Mouse (Mus musculus): ENCODE measurements at regions not wholly inside any gene's neighbourhood (a gene's known extent, or its start where the extent isn't known, plus 50 kb on each side); places are given as distances from the start of the nearest gene placed in this dataset.

DNA sequence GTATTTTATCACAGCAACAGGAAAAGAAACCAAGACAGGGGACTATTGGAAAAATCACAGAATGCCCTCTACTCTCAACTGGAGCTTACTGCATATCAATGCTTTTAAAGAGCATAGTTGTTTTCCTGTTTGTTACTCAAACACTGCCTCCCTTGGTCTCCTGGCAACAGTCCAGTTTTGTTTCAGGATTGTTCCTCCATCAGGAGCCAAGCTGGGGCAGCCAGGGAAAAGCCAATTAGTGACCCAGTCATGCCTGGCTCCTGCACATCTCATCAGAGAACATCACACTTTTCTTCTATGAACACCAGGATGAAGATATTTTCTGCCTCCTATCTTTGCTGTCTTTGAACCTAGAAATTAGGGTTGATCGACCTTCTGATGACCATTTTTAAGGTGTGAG is 113.6 kb upstream of the Wscd1 start:
- H3K9me3 ChIP-seq (ENCODE audit: control insufficient read depth, low read length): no peaks in the 10 kb centered on the region
- H3K27ac ChIP-seq (replicated peaks; ENCODE audit: low read depth, low read length): no peak overlapping the region
- ATAC-seq (ENCODE audit: low read depth) (no peak), DNase-seq (ENCODE audit: low spot score) (no peak)
- no peak overlapping the region for H3K4me3 ChIP-seq (ENCODE audit: low read depth, low read length)
- no peak overlapping the region for H3K9ac ChIP-seq (ENCODE audit: low read depth, low read length)
- WGBS: 70% methylated on average over 1 of the region's 1 CpGs
- H3K4me1 ChIP-seq (ENCODE audit: control insufficient read depth, insufficient read depth, low read length): no peaks in the 10 kb centered on the region
- H3K4me2 ChIP-seq (ENCODE audit: low read depth, low read length): no peak overlapping the region
- H3K27me3 ChIP-seq (replicated peaks; ENCODE audit: control insufficient read depth, insufficient read depth, low read length): no peaks in the 10 kb centered on the region
- H3K36me3 ChIP-seq (ENCODE audit: control insufficient read depth, insufficient read depth, low read length): no peaks in the 10 kb centered on the region

DNA sequence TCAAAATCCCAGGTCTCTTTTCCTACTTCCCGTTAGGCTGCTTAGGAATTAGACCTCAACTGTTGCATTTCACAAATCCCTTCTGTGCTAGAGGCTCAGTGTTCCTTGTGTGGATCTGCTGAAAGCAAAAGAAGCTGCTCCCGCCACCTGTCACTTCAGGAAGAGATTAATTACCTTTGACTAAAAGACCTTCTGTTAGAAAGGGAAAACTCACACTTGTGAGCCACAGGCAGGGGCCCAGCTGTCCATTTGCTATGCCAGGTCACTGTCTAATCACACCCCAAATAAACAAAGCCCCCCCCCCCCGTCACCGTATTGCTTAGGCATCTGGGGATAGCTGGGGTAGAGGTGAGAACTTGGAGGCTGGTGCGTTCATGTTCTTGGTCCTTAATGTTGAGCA is 112.9 kb upstream of the Wscd1 start:
- ATAC-seq (ENCODE audit: low read depth) (no peak), DNase-seq (ENCODE audit: low spot score) (peak; percentile 59)
- no peaks in the 10 kb centered on the region for H3K9me3 ChIP-seq (ENCODE audit: control insufficient read depth, low read length)
- no peak overlapping the region for H3K4me2 ChIP-seq (ENCODE audit: low read depth, low read length)
- H3K36me3 ChIP-seq (ENCODE audit: control insufficient read depth, insufficient read depth, low read length): no peaks in the 10 kb centered on the region
- 25% methylated on average over 5 of the region's 5 CpGs for WGBS
- H3K27ac ChIP-seq (replicated peaks; ENCODE audit: low read depth, low read length): no peak overlapping the region
- no peaks in the 10 kb centered on the region for H3K4me1 ChIP-seq (ENCODE audit: control insufficient read depth, insufficient read depth, low read length)
- H3K9ac ChIP-seq (ENCODE audit: low read depth, low read length): no peak overlapping the region
- no peaks in the 10 kb centered on the region for H3K27me3 ChIP-seq (replicated peaks; ENCODE audit: control insufficient read depth, insufficient read depth, low read length)
- H3K4me3 ChIP-seq (ENCODE audit: low read depth, low read length): no peak overlapping the region

DNA sequence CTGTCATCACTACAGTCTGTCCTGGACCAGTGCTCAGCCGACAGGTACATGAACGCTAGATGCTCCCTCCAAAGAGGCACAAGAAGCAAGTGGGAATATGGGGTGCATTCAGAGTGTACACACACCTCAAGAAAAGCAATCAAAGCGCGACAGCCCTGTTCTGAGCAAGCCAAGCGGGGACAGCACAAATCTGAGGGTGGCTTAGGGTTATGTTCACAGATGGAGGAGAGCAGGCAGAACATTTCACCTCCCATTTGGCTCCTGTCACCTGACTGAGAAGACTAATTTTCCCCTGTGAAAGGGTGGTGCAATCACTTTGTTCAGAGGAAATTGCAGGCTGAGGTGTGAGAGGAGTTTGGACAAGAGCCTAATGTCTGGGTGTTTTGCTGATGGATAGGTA is 106.8 kb upstream of the Wscd1 start:
- Histone ChIP-seq H3K27me3 (replicated peaks; ENCODE audit: control insufficient read depth, insufficient read depth, low read length) (no peaks in the 10 kb centered on the region), H3K4me2 (ENCODE audit: low read depth, low read length) (no peak overlapping the region), H3K27ac (replicated peaks; ENCODE audit: low read depth, low read length) (no peak overlapping the region), H3K36me3 (ENCODE audit: control insufficient read depth, insufficient read depth, low read length) (no peaks in the 10 kb centered on the region), H3K9ac (ENCODE audit: low read depth, low read length) (no peak overlapping the region), H3K9me3 (ENCODE audit: control insufficient read depth, low read length) (no peaks in the 10 kb centered on the region), H3K4me1 (ENCODE audit: control insufficient read depth, insufficient read depth, low read length) (no peaks in the 10 kb centered on the region), H3K4me3 (ENCODE audit: low read depth, low read length) (no peak overlapping the region)
- WGBS: 81% methylated on average over 5 of the region's 5 CpGs
- ATAC-seq (ENCODE audit: low read depth): no peak
- no peak for DNase-seq (ENCODE audit: low spot score)

DNA sequence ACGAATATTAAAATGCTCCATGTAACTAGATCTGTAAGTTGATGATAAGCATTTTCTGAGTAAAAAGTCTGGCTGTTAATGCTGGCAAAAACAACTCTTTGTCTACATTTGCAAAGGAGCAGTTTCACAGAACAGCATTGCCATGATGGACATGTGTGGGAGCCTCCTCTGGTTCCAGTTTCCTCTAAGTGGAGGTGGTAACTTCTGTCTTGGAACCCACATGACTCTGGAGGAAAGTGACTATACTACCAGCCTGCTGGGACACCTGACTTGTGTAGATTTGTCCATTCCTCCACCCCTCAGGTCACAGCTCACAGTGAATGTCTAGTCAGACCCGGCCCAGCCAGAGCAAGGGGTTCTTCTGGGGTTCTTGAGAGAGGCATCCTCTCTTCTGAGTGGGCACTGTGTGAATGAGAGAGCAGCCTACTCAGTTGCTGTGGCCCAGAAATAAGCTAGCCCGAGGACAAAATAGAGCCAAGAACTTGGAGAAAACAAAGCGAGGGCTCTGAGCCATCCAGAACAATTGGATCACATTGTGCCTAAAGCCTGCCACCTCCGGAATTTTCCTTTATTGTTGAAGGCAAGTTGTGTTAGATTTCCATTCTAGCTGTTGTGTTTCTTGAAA is 97.9 kb upstream of the Wscd1 start:
- Histone ChIP-seq H3K4me3 (ENCODE audit: low read depth, low read length) (no peak overlapping the region), H3K27ac (replicated peaks; ENCODE audit: low read depth, low read length) (no peak overlapping the region), H3K9me3 (ENCODE audit: control insufficient read depth, low read length) (no peaks in the 10 kb centered on the region), H3K4me1 (ENCODE audit: control insufficient read depth, insufficient read depth, low read length) (no peaks in the 10 kb centered on the region), H3K9ac (ENCODE audit: low read depth, low read length) (no peak overlapping the region), H3K4me2 (ENCODE audit: low read depth, low read length) (no peak overlapping the region), H3K36me3 (ENCODE audit: control insufficient read depth, insufficient read depth, low read length) (no peaks in the 10 kb centered on the region), H3K27me3 (replicated peaks; ENCODE audit: control insufficient read depth, insufficient read depth, low read length) (no peaks in the 10 kb centered on the region)
- DNase-seq (ENCODE audit: low spot score) (no peak), ATAC-seq (ENCODE audit: low read depth) (no peak)
- 82% methylated on average over 5 of the region's 5 CpGs for WGBS

DNA sequence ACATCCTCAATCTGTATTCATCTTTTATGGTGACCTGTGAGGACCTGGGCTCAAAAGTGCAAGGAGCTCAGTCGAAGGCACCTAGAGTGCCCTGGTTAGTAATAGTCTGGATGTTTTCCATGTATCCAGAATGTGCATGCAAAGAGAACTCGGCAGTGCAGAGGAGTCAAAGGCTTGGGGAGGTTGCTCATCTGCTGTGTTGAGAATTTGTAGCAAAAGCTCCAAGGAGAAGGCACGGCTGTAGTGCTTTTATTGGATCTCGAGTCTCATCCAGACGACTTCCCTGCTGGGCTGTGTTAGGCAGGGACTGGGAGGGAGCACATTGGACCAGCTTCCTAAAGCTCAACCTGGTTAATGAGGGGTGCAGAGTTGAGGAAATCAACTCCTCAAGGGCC is 97.3 kb upstream of the Wscd1 start:
- Histone ChIP-seq H3K36me3 (ENCODE audit: control insufficient read depth, insufficient read depth, low read length) (no peaks in the 10 kb centered on the region), H3K4me2 (ENCODE audit: low read depth, low read length) (no peak overlapping the region), H3K4me1 (ENCODE audit: control insufficient read depth, insufficient read depth, low read length) (no peaks in the 10 kb centered on the region), H3K27ac (replicated peaks; ENCODE audit: low read depth, low read length) (no peak overlapping the region), H3K27me3 (replicated peaks; ENCODE audit: control insufficient read depth, insufficient read depth, low read length) (no peaks in the 10 kb centered on the region), H3K9me3 (ENCODE audit: control insufficient read depth, low read length) (no peaks in the 10 kb centered on the region), H3K4me3 (ENCODE audit: low read depth, low read length) (no peak overlapping the region), H3K9ac (ENCODE audit: low read depth, low read length) (no peak overlapping the region)
- WGBS: 71% methylated on average over 5 of the region's 5 CpGs
- DNase-seq (ENCODE audit: low spot score) (no peak), ATAC-seq (ENCODE audit: low read depth) (no peak)

DNA sequence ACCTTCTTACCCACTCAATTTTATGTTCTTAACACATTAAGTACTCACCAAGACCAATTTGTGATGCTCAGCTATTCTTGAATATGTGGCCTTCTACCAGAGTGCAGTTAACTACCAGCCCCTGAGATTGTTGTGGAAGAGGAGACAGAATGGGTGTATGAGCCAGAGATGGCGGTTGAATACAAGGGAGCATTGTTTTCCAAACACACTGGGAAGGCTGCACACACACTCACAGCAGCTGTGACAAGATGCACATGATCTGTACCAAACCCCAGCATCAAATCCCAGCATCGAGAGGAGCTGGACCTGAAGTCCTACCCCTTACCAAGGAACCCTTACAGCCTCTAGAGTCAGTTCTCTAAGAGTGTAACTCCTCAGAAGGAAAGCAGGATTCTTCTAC is 91.4 kb upstream of the Wscd1 start:
- Histone ChIP-seq H3K4me3 (ENCODE audit: low read depth, low read length) (no peak overlapping the region), H3K9ac (ENCODE audit: low read depth, low read length) (no peak overlapping the region), H3K27ac (replicated peaks; ENCODE audit: low read depth, low read length) (no peak overlapping the region), H3K4me1 (ENCODE audit: control insufficient read depth, insufficient read depth, low read length) (no peaks in the 10 kb centered on the region), H3K4me2 (ENCODE audit: low read depth, low read length) (no peak overlapping the region), H3K9me3 (ENCODE audit: control insufficient read depth, low read length) (no peaks in the 10 kb centered on the region), H3K36me3 (ENCODE audit: control insufficient read depth, insufficient read depth, low read length) (no peaks in the 10 kb centered on the region), H3K27me3 (replicated peaks; ENCODE audit: control insufficient read depth, insufficient read depth, low read length) (no peaks in the 10 kb centered on the region)
- DNase-seq (ENCODE audit: low spot score) (no peak), ATAC-seq (ENCODE audit: low read depth) (no peak)
- WGBS: 39% methylated on average over 2 of the region's 2 CpGs

DNA sequence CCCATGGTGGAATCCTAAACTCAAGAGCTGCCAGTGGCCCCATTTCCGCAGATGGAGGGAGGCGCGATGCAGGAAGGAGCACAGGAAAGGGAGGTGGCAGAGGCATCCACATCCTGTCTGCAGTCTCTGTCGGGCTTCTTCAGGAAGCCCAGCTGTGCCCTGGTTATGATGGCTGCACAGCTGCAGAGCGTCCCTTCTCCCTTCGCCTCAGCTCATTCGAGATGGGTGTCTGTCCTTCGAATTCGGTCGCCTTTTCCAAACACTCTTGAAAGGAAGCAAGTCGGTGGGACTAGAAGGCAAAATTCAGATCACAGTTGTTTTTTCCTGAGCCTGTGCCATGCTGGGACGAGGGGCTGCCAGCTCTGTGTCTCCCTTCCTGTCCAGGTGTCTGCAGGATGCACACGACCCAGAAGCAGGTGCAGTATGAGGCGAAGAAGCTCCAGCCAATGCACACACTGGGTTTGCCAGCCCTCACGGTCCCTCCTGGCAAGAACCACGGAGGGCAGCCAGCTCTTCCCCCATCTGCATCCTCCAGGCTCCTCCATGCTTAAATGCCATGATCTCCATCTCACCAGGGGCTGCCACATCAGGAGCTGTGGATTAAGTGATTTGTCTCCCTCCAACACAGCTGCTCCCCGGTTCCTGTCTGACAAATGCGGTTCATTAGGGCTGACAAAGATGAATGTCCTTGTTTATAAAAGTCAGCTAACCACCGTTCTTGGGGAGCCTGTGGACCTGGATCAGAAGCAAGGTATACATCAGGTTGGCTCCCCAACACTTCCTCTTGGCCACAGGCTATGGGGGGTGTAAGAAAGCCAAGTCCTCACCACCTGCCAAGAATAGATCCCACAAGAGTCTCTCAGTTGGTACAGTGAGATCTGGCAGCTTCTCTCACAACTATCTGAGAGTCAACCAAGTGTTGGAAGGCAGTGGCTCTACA is 79.3 kb upstream of the Wscd1 start:
- ATAC-seq (ENCODE audit: low read depth) (no peak), DNase-seq (ENCODE audit: low spot score) (no peak)
- Histone ChIP-seq H3K27me3 (replicated peaks; ENCODE audit: control insufficient read depth, insufficient read depth, low read length) (no peaks in the 10 kb centered on the region), H3K9ac (ENCODE audit: low read depth, low read length) (no peak overlapping the region), H3K9me3 (ENCODE audit: control insufficient read depth, low read length) (no peaks in the 10 kb centered on the region), H3K4me1 (ENCODE audit: control insufficient read depth, insufficient read depth, low read length) (no peaks in the 10 kb centered on the region), H3K4me2 (ENCODE audit: low read depth, low read length) (no peak overlapping the region), H3K4me3 (ENCODE audit: low read depth, low read length) (no peak overlapping the region), H3K36me3 (ENCODE audit: control insufficient read depth, insufficient read depth, low read length) (no peaks in the 10 kb centered on the region), H3K27ac (replicated peaks; ENCODE audit: low read depth, low read length) (no peak overlapping the region)
- WGBS: 68% methylated on average over 19 of the region's 19 CpGs

DNA sequence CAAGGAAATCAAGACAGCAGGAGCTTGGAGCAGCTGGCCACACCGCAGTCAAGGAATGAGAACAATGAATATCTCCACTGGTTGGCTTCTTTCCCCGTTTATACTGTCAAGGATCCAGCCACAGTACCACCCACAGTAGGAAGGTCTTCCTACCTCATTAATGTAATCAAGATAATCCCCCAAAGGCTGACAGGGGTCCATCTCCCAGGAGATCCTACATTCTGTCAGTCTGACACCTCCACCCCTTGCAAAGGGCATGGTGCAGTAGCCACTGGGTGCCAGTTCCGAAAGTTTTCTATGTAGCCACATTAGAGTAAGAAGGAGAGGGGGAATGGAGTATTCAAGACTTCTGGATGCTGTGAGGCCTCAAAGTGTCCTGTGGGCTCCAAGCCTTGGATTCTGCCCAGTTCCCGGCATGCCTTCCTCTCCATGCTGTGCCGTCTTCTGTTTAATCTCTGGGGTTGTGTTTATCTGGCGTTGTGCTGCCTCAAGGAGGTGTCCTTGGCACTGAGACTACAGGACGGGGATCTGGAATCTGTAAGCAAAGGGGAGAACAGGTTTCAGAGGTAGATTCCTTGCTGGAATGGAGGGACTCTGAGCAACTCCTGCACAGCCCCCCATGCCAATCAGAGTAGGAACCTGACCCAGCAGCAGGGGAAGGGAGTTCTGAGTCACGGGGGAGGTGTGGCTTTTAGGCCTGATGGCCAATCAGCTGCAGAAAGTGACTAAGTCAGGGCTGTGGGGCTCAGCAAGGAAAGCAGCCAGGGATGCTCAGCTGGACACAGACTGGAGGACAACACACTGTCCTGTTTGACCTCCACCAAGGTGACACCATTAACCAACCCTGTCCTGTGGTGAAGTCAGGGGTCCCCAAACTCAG is 77.3 kb upstream of the Wscd1 start:
- 48% methylated on average over 8 of the region's 8 CpGs for WGBS
- no peaks in the 10 kb centered on the region for H3K36me3 ChIP-seq (ENCODE audit: control insufficient read depth, insufficient read depth, low read length)
- no peaks in the 10 kb centered on the region for H3K9me3 ChIP-seq (ENCODE audit: control insufficient read depth, low read length)
- no peak for DNase-seq (ENCODE audit: low spot score)
- no peak overlapping the region for H3K4me2 ChIP-seq (ENCODE audit: low read depth, low read length)
- H3K27me3 ChIP-seq (replicated peaks; ENCODE audit: control insufficient read depth, insufficient read depth, low read length): no peaks in the 10 kb centered on the region
- ATAC-seq (ENCODE audit: low read depth): no peak
- no peaks in the 10 kb centered on the region for H3K4me1 ChIP-seq (ENCODE audit: control insufficient read depth, insufficient read depth, low read length)
- H3K4me3 ChIP-seq (ENCODE audit: low read depth, low read length): no peak overlapping the region
- no peak overlapping the region for H3K27ac ChIP-seq (replicated peaks; ENCODE audit: low read depth, low read length)
- H3K9ac ChIP-seq (ENCODE audit: low read depth, low read length): no peak overlapping the region

Measured in embryonic facial prominence, embryonic 14.5 days (tissue).